Mouse (Mus musculus) liver, embryonic 15.5 days (tissue): ENCODE results near the gene Camsap2. TPM values are rescaled to one million over a fixed set of nuclear protein-coding genes. Genes with fewer than 3 reads are reported as not detected.

ENCODE experiments used
- ATAC-seq: fragments of 200-750 bp; cut with Nextera tagmentation; 2 replicates; pipeline ENCODE4 v1.8.0; 2017; ENCODE audit warnings: moderate number of reproducible peaks, mild to moderate bottlenecking, moderate library complexity; ENCODE audit not compliant: insufficient read depth
- H3K27ac ChIP-seq: fragments of 300-500 bp; sonication (generic); replicated peaks from 2 replicates; pipeline ENCODE4 v1.5.1; 2015; ENCODE audit warnings: mild to moderate bottlenecking, inconsistent platforms
- H3K27me3 ChIP-seq: fragments of 300-500 bp; sonication (generic); 2 replicates; pipeline ENCODE4 v1.6.1; 2015; ENCODE audit warnings: mild to moderate bottlenecking, inconsistent platforms
- H3K36me3 ChIP-seq: fragments of 300-500 bp; sonication (generic); replicated peaks from 2 replicates; pipeline ENCODE4 v1.6.1; 2015; ENCODE audit warnings: moderate library complexity, mild to moderate bottlenecking, inconsistent platforms
- H3K4me1 ChIP-seq: fragments of 300-500 bp; sonication (generic); replicated peaks from 2 replicates; pipeline ENCODE4 v1.6.1; 2015; ENCODE audit warnings: inconsistent platforms
- H3K4me2 ChIP-seq: fragments of 300-500 bp; sonication (generic); 2 replicates; pipeline ENCODE4 v1.6.1; 2015; ENCODE audit warnings: moderate library complexity, mild to moderate bottlenecking, inconsistent platforms
- H3K4me3 ChIP-seq: fragments of 300-500 bp; sonication (generic); replicated peaks from 2 replicates; pipeline ENCODE4 v1.5.1; 2015; ENCODE audit warnings: mild to moderate bottlenecking, inconsistent platforms
- H3K9ac ChIP-seq: fragments of 300-500 bp; sonication (generic); 2 replicates; pipeline ENCODE4 v1.6.1; 2015; ENCODE audit warnings: moderate library complexity, mild to moderate bottlenecking, inconsistent platforms
- H3K9me3 ChIP-seq: fragments of 300-500 bp; sonication (generic); replicated peaks from 2 replicates; pipeline ENCODE4 v1.6.1; 2016; ENCODE audit warnings: inconsistent platforms
- WGBS: fragments of 180-500 bp; shearing (Covaris S2); methylation state at CpG from one replicate; pipeline ENCODE4 v1.1.7; 2015; ENCODE audit warnings: mixed read lengths; ENCODE audit not compliant: insufficient replicate concordance; 5-methylcytosine and 5-hydroxymethylcytosine counted together
- polyA plus RNA-seq: library from polyadenylated mRNA; unstranded; fragments of >200 nt; fragmentation: Nextera tagmentation; extraction: Ambion mirVana; gene quantifications from 2 replicates; pipeline ENCODE4 v1.2.1, GENCODE M21; 2015

Camsap2 gene
- polyA plus RNA-seq, 1 experiment from 2014 or later, result 5.9 TPM

GRCm38 (mm10) chr1:136223758-136224342 is 122.1 kb downstream of the Camsap2 start:
- no peak overlapping the region for H3K27ac ChIP-seq
- H3K27me3 ChIP-seq, result peaks cover 28% of the 10 kb centered on the region; the same call in 1 of the 2 replicates
- no peak for ATAC-seq
- H3K36me3 ChIP-seq, result no peaks in the 10 kb centered on the region
- H3K4me1 ChIP-seq, result peaks cover 13% of the 10 kb centered on the region
- H3K4me3 ChIP-seq, result no peak overlapping the region
- no peak overlapping the region for H3K9ac ChIP-seq
- 69% methylated on average over 10 of the region's 10 CpGs for WGBS
- H3K4me2 ChIP-seq, result no peak overlapping the region
- no peaks in the 10 kb centered on the region for H3K9me3 ChIP-seq

- peaks cover 2% of the 10 kb centered on the region; the same call in 1 of the 2 replicates for H3K4me1 ChIP-seq
- H3K4me3 ChIP-seq, result no peak overlapping the region
- no peaks in the 10 kb centered on the region for H3K36me3 ChIP-seq
- H3K27me3 ChIP-seq, result peaks cover 28% of the 10 kb centered on the region; the same call in 1 of the 2 replicates
- H3K4me2 ChIP-seq, result no peak overlapping the region
- H3K27ac ChIP-seq, result no peak overlapping the region
- 66% methylated on average over 10 of the region's 10 CpGs for WGBS
- no peak overlapping the region for H3K9ac ChIP-seq
- no peaks in the 10 kb centered on the region for H3K9me3 ChIP-seq
- ATAC-seq, result no peak
Observed at GRCm38 (mm10) chr1:136222386-136222785, 123.5 kb downstream of the Camsap2 start.

GRCm38 (mm10) chr1:136220037-136220871 is 125.7 kb downstream of the Camsap2 start:
- H3K9ac ChIP-seq, result no peak overlapping the region
- no peak overlapping the region for H3K27ac ChIP-seq
- H3K4me3 ChIP-seq, result no peak overlapping the region
- 60% methylated on average over 10 of the region's 10 CpGs for WGBS
- peaks cover 24% of the 10 kb centered on the region; the same call in 1 of the 2 replicates for H3K27me3 ChIP-seq
- H3K4me1 ChIP-seq, result no peaks in the 10 kb centered on the region
- H3K9me3 ChIP-seq, result no peaks in the 10 kb centered on the region
- ATAC-seq, result no peak
- H3K4me2 ChIP-seq, result no peak overlapping the region
- H3K36me3 ChIP-seq, result no peaks in the 10 kb centered on the region

Other genes starting within 250 kb of the Camsap2 start
- 1.1 and 1.5 TPM in 2 replicates for gene Kif21b, start 214.7 kb downstream of the Camsap2 start, polyA plus RNA-seq
- gene Mroh3, start 133.3 kb downstream of the Camsap2 start, polyA plus RNA-seq, result not detected in 2 replicates
- gene Inava, start 111.8 kb downstream of the Camsap2 start, polyA plus RNA-seq, result 0.18 and 0.31 TPM in 2 replicates
- not detected in 2 replicates for gene Gpr25, start 85.2 kb downstream of the Camsap2 start, polyA plus RNA-seq
- gene Ddx59, start 69.2 kb upstream of the Camsap2 start, polyA plus RNA-seq, result 4.9 and 5.5 TPM in 2 replicates
- gene Kif14, start 120.2 kb upstream of the Camsap2 start, polyA plus RNA-seq, result 6.0 and 6.4 TPM in 2 replicates